Mouse (Mus musculus) layer of hippocampus, postnatal 36 days (tissue): Measurements from ENCODE around the gene BC034090. TPM values are rescaled to one million over a fixed set of nuclear protein-coding genes. Genes with fewer than 3 reads are reported as not detected.
A peak's percentile ranks its signal among the peaks of the same experiment; 100 is the strongest.
"Not testable (repeated sequence)": the region's sequence is repeated elsewhere in the genome, so short reads cannot be mapped to it uniquely, and the experiment has no call there.

Experiments
- DNase-seq, 2 experiments: peaks; one replicate each; pipeline ENCODE4 v3.0.0; 2022
- total RNA-seq, 2 experiments: library from RNA; stranded (reverse); gene quantifications; 2 replicates each; pipeline ENCODE4 v1.2.3; 2021

BC034090 gene
- total RNA-seq, result 1 to 10 TPM; 5.9 to 6.7 TPM

GRCm38 (mm10) chr1:155243797-155244770 is at the start of gene BC034090:
BC034090 (minus strand) TSS chr1:155244444.
- DNase-seq, result no peak

- peak in 1 of 2 experiments; percentile 36 for DNase-seq
These were observed 49.2 kb upstream of the BC034090 start for GRCm38 (mm10) chr1:155293446-155293845.

GRCm38 (mm10) chr1:155289411-155289810 is 45.2 kb upstream of the BC034090 start:
- DNase-seq, result no peak

- no peak for DNase-seq
These were observed 43.8 kb upstream of the BC034090 start for GRCm38 (mm10) chr1:155288033-155288432.

GRCm38 (mm10) chr1:155283808-155284207 is 39.6 kb upstream of the BC034090 start:
- DNase-seq, result no peak

GRCm38 (mm10) chr1:155281003-155281793 is 37.0 kb upstream of the BC034090 start:
- peak; percentile 53 to 72 for DNase-seq

- no peak for DNase-seq
These were observed 36.1 kb upstream of the BC034090 start for GRCm38 (mm10) chr1:155280306-155280705.

GRCm38 (mm10) chr1:155276381-155277033 is 32.3 kb upstream of the BC034090 start:
- no peak for DNase-seq

- no peak for DNase-seq
These were observed 31.5 kb upstream of the BC034090 start for GRCm38 (mm10) chr1:155275793-155276192.

- no peak for DNase-seq
These were observed 30.7 kb upstream of the BC034090 start for GRCm38 (mm10) chr1:155274976-155275375.

GRCm38 (mm10) chr1:155272953-155273352 is 28.7 kb upstream of the BC034090 start:
- no peak for DNase-seq

GRCm38 (mm10) chr1:155262496-155262895 is 18.3 kb upstream of the BC034090 start:
- not testable (repeated sequence) for DNase-seq

- no peak for DNase-seq
These were observed 10.1 kb upstream of the BC034090 start for GRCm38 (mm10) chr1:155254309-155254708.

- no peak for DNase-seq
These were observed 8.9 kb upstream of the BC034090 start for GRCm38 (mm10) chr1:155253126-155253525.

GRCm38 (mm10) chr1:155252631-155253121 is 8.4 kb upstream of the BC034090 start:
- no peak for DNase-seq

GRCm38 (mm10) chr1:155251596-155251995 is 7.4 kb upstream of the BC034090 start:
- no peak for DNase-seq

- DNase-seq, result no peak
These were observed 6.4 kb upstream of the BC034090 start for GRCm38 (mm10) chr1:155250531-155251135.

- no peak for DNase-seq
These were observed 5.7 kb upstream of the BC034090 start for GRCm38 (mm10) chr1:155249896-155250295.

- DNase-seq, result no peak
These were observed 3.8 kb upstream of the BC034090 start for GRCm38 (mm10) chr1:155248041-155248440.

GRCm38 (mm10) chr1:155247441-155247840 is 3.2 kb upstream of the BC034090 start:
- no peak for DNase-seq

GRCm38 (mm10) chr1:155245516-155245915 is 1.3 kb upstream of the BC034090 start:
- DNase-seq, result no peak

GRCm38 (mm10) chr1:155244771-155245211 is 547 bp upstream of the BC034090 start:
- no peak for DNase-seq
